Mouse (Mus musculus) neutrophil, adult 59 days (primary cell): Measurements from ENCODE around the gene Htr5a. TPM values are rescaled to one million over a fixed set of nuclear protein-coding genes. Genes with fewer than 3 reads are reported as not detected.

ENCODE experiments used
- total RNA-seq, 2 experiments: library from RNA; stranded (reverse); gene quantifications; 1 replicate in 1 of 2; 2 replicates in 1 of 2; pipeline ENCODE4 v1.2.4; 2023

The Htr5a gene
- total RNA-seq, result not detected

DNA sequence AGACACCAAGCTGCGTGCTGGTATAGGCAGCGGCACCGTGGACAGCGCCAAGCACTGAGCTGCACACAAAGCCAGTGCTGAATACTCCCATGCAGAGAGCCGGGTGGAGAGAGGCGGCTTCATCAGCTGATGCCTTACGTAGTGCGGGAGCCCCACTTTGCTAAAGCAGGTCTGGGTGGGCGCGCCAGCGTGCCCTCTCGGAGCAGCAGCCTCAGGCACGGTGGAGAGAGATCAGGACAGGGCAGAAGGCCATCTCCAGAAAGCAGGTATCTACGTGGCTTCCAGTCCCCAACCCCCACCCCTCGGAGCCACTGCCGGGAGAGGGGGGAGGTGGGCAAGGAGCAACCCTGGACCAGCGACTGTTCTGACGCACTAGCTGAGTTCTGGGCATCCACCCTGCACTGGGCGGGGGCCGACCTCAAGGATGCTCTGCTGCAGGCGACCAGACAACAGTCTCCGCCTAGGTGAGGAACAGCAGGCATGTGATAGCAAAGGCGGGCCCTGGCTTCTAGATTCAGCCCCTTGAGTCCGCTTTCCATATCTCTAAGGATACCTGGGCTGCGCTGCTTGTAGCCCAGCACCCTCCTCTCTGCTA is at the start of gene Htr5a:
Gene Htr5a (plus strand): TSS at position 449 of the 595 bp plus-strand sequence.

Other genes starting within 250 kb of the Htr5a start
- 10 to 100 TPM; 30.4 to 34.3 TPM for gene Paxip1, start 50.5 kb upstream of the Htr5a start, total RNA-seq
- gene Insig1, start 229.2 kb downstream of the Htr5a start, total RNA-seq, result 10 to 100 TPM; 48.8 to 65.2 TPM